Mouse (Mus musculus) limb, embryonic 11.5 days (tissue): ENCODE measurements around the gene Apol7e. TPM values are rescaled to one million over a fixed set of nuclear protein-coding genes. Genes with fewer than 3 reads are reported as not detected.
"Not testable (repeated sequence)": the region's sequence is repeated elsewhere in the genome, so short reads cannot be mapped to it uniquely, and the experiment has no call there.

Experiments used
- ATAC-seq: fragments of 200-750 bp; cut with Nextera tagmentation; 2 replicates; pipeline ENCODE4 v1.8.0; 2017; ENCODE audit warnings: low read depth; ENCODE audit not compliant: insufficient number of reproducible peaks, low FRiP score, low TSS enrichment
- DNase-seq: peaks from one replicate; pipeline ENCODE4 v3.0.0-alpha.2; 2015; ENCODE audit warnings: low spot score
- H3K27ac ChIP-seq: fragments of 300-500 bp; sonication (generic); replicated peaks from 2 replicates; pipeline ENCODE4 v1.5.1; 2014; ENCODE audit warnings: low read depth, mild to moderate bottlenecking, low read length
- H3K27me3 ChIP-seq: fragments of 300-500 bp; sonication (generic); 2 replicates; pipeline ENCODE4 v1.6.1; 2014; ENCODE audit warnings: mild to moderate bottlenecking, low read length, mixed read lengths; ENCODE audit not compliant: control insufficient read depth, insufficient read depth
- H3K36me3 ChIP-seq: fragments of 300-500 bp; sonication (generic); 2 replicates; pipeline ENCODE4 v1.6.1; 2014; ENCODE audit warnings: mild to moderate bottlenecking, low read length, moderate library complexity, mixed read lengths; ENCODE audit not compliant: control insufficient read depth, insufficient read depth
- H3K4me1 ChIP-seq: fragments of 300-500 bp; sonication (generic); 2 replicates; pipeline ENCODE4 v1.6.1; 2014; ENCODE audit warnings: low read length, mixed read lengths; ENCODE audit not compliant: control insufficient read depth, insufficient read depth
- H3K4me2 ChIP-seq: fragments of 300-500 bp; sonication (generic); 2 replicates; pipeline ENCODE4 v1.6.1; 2014; ENCODE audit warnings: low read depth, mild to moderate bottlenecking, moderate library complexity; ENCODE audit not compliant: severe bottlenecking
- H3K4me3 ChIP-seq: fragments of 300-500 bp; sonication (generic); 2 replicates; pipeline ENCODE4 v1.5.1; 2014; ENCODE audit warnings: low read depth, low read length
- H3K9ac ChIP-seq: fragments of 300-500 bp; sonication (generic); 2 replicates; pipeline ENCODE4 v1.6.1; 2014; ENCODE audit warnings: mild to moderate bottlenecking, low read length
- H3K9me3 ChIP-seq: fragments of 300-500 bp; sonication (generic); 2 replicates; pipeline ENCODE4 v1.6.1; 2016; ENCODE audit warnings: low read length; ENCODE audit not compliant: control insufficient read depth
- WGBS: fragments of 180-500 bp; shearing (Covaris S2); extraction: QIAGEN DNeasy Blood & Tissue Kit; methylation state at CpG from one replicate; pipeline ENCODE4 v1.1.7; 2014; 5-methylcytosine and 5-hydroxymethylcytosine counted together
- polyA plus RNA-seq: library from polyadenylated mRNA; unstranded; fragments of >200 nt; fragmentation: Nextera tagmentation; extraction: Ambion mirVana; gene quantifications from 2 replicates; pipeline ENCODE4 v1.2.1, GENCODE M21; 2014

The Apol7e gene
- polyA plus RNA-seq, 1 experiment from 2014 or later = not detected

GRCm38 (mm10) chr15:77705306-77705705 lies 6.6 kb downstream of the Apol7e start:
- H3K4me3 ChIP-seq, H3K9ac ChIP-seq, ATAC-seq, H3K9me3 ChIP-seq, H3K4me2 ChIP-seq, H3K27me3 ChIP-seq, DNase-seq, H3K4me1 ChIP-seq, H3K27ac ChIP-seq, H3K36me3 ChIP-seq: not testable (repeated sequence)
- WGBS = 93% methylated on average over 3 of the region's 3 CpGs

- not testable (repeated sequence) for DNase-seq, ATAC-seq, H3K4me1 ChIP-seq, H3K9me3 ChIP-seq, H3K27me3 ChIP-seq, H3K27ac ChIP-seq, H3K4me2 ChIP-seq, H3K9ac ChIP-seq, H3K4me3 ChIP-seq, H3K36me3 ChIP-seq
- WGBS = 80% methylated on average over 1 of the region's 1 CpGs
These were observed 10.3 kb downstream of the Apol7e start for GRCm38 (mm10) chr15:77708936-77709335.

GRCm38 (mm10) chr15:77718240-77718639 lies 19.6 kb downstream of the Apol7e start:
- not testable (repeated sequence) for H3K27me3 ChIP-seq, H3K4me2 ChIP-seq, H3K27ac ChIP-seq, H3K4me3 ChIP-seq, H3K36me3 ChIP-seq, H3K9me3 ChIP-seq, DNase-seq, H3K9ac ChIP-seq, H3K4me1 ChIP-seq, ATAC-seq
- 83% methylated on average over 2 of the region's 6 CpGs for WGBS

GRCm38 (mm10) chr15:77721509-77721908 lies 22.9 kb downstream of the Apol7e start:
- not testable (repeated sequence) for H3K36me3 ChIP-seq, H3K4me3 ChIP-seq, H3K9ac ChIP-seq, H3K4me1 ChIP-seq, H3K27ac ChIP-seq, DNase-seq, H3K9me3 ChIP-seq, H3K27me3 ChIP-seq, H3K4me2 ChIP-seq, ATAC-seq
- no CpG with 5 or more reads among the region's 3 CpGs for WGBS

- H3K9ac ChIP-seq, H3K4me2 ChIP-seq, DNase-seq, H3K9me3 ChIP-seq, H3K27me3 ChIP-seq, H3K36me3 ChIP-seq, H3K4me3 ChIP-seq, H3K4me1 ChIP-seq, ATAC-seq, H3K27ac ChIP-seq: not testable (repeated sequence)
- 22% methylated on average over 3 of the region's 10 CpGs for WGBS
These were observed 25.7 kb downstream of the Apol7e start for GRCm38 (mm10) chr15:77724208-77724911.

- H3K36me3 ChIP-seq, DNase-seq, H3K4me2 ChIP-seq, H3K27ac ChIP-seq, ATAC-seq, H3K9ac ChIP-seq, H3K4me1 ChIP-seq, H3K9me3 ChIP-seq, H3K4me3 ChIP-seq, H3K27me3 ChIP-seq: not testable (repeated sequence)
- 74% methylated on average over 6 of the region's 6 CpGs for WGBS
These were observed 26.9 kb downstream of the Apol7e start for GRCm38 (mm10) chr15:77725393-77726020.

GRCm38 (mm10) chr15:77727139-77727538 lies 28.5 kb downstream of the Apol7e start:
- DNase-seq, ATAC-seq: not testable (repeated sequence)
- WGBS = 8% methylated on average over 3 of the region's 3 CpGs

GRCm38 (mm10) chr15:77727745-77728144 lies 29.1 kb downstream of the Apol7e start:
- not testable (repeated sequence) for H3K4me3 ChIP-seq, H3K27me3 ChIP-seq, H3K4me2 ChIP-seq, H3K36me3 ChIP-seq, ATAC-seq, H3K9me3 ChIP-seq, H3K9ac ChIP-seq, H3K4me1 ChIP-seq, H3K27ac ChIP-seq, DNase-seq
- WGBS = 90% methylated on average over 3 of the region's 3 CpGs

More at GRCm38 (mm10) chr15:77727139-77727538, 28.5 kb downstream of the Apol7e start:
- not testable (repeated sequence) for H3K9me3 ChIP-seq, H3K27me3 ChIP-seq, H3K27ac ChIP-seq, H3K36me3 ChIP-seq, H3K4me2 ChIP-seq, H3K9ac ChIP-seq, H3K4me1 ChIP-seq, H3K4me3 ChIP-seq
